Mouse (Mus musculus): ENCODE measurements around the gene Fam78a.

Gene Fam78a

GRCm38 (mm10) chr2:32096122-32096420 is 11.4 kb upstream of the Fam78a start:
- DNase-seq = no peak

- DNase-seq = peak; percentile 63 to 77
These were observed 10.9 kb upstream of the Fam78a start, which contains the start of gene Plpp7 for GRCm38 (mm10) chr2:32095351-32096121. Gene Plpp7 (plus strand): TSS chr2:32095528.

- DNase-seq = no peak
These were observed 9.5 kb upstream of the Fam78a start for GRCm38 (mm10) chr2:32094001-32094707.

GRCm38 (mm10) chr2:32091956-32092355 is 7.3 kb upstream of the Fam78a start:
- no peak for DNase-seq

- no peak for DNase-seq
These were observed 5.5 kb upstream of the Fam78a start for GRCm38 (mm10) chr2:32090145-32090544.

- DNase-seq = no peak
These were observed 4.9 kb upstream of the Fam78a start for GRCm38 (mm10) chr2:32089606-32090005.

GRCm38 (mm10) chr2:32088372-32088981 is 3.8 kb upstream of the Fam78a start:
- peak; percentile 47 to 59 for DNase-seq

- no peak for DNase-seq
These were observed 2.9 kb upstream of the Fam78a start for GRCm38 (mm10) chr2:32087606-32088005.

GRCm38 (mm10) chr2:32085231-32085630 is 574 bp upstream of the Fam78a start:
- DNase-seq = no peak

- no peak for DNase-seq
These were observed 179 bp upstream of the Fam78a start for GRCm38 (mm10) chr2:32084872-32085199.

- DNase-seq = peak; percentile 58 to 69
These were observed 1.3 kb downstream of the Fam78a start for GRCm38 (mm10) chr2:32083159-32084011.

GRCm38 (mm10) chr2:32082229-32082628 is 2.4 kb downstream of the Fam78a start:
- DNase-seq = no peak

GRCm38 (mm10) chr2:32081296-32081929 is 3.2 kb downstream of the Fam78a start:
- DNase-seq = no peak

GRCm38 (mm10) chr2:32080681-32081080 is 4.0 kb downstream of the Fam78a start:
- DNase-seq = no peak

GRCm38 (mm10) chr2:32079191-32079725 is 5.4 kb downstream of the Fam78a start:
- peak in 1 of 2 experiments; percentile 21 for DNase-seq

- DNase-seq = peak; percentile 58 to 71
These were observed 6.1 kb downstream of the Fam78a start for GRCm38 (mm10) chr2:32078522-32078921.

GRCm38 (mm10) chr2:32077744-32078143 is 6.9 kb downstream of the Fam78a start:
- no peak for DNase-seq

- DNase-seq = no peak
These were observed 9.3 kb downstream of the Fam78a start for GRCm38 (mm10) chr2:32075368-32075767.

GRCm38 (mm10) chr2:32074404-32074803 is 10.3 kb downstream of the Fam78a start:
- DNase-seq = peak in 1 of 2 experiments; percentile 53

GRCm38 (mm10) chr2:32070747-32071146 is 13.9 kb downstream of the Fam78a start:
- DNase-seq = no peak

GRCm38 (mm10) chr2:32068811-32069607 is 15.6 kb downstream of the Fam78a start:
- DNase-seq = no peak

Data from kidney, postnatal 4 days (tissue).